Mouse (Mus musculus) myocyte (in vitro differentiated cells): ENCODE results near the gene Stum. TPM values are rescaled to one million over a fixed set of nuclear protein-coding genes. Genes with fewer than 3 reads are reported as not detected.

Source experiments
- H3K27me3 ChIP-seq: one replicate; pipeline ENCODE4 v1.6.1; 2011; ENCODE audit not compliant: control insufficient read depth, insufficient read depth, insufficient read length
- H3K36me3 ChIP-seq: one replicate; pipeline ENCODE4 v1.6.1; 2011; ENCODE audit not compliant: control insufficient read depth, insufficient read depth
- H3K4me2 ChIP-seq: one replicate; pipeline ENCODE4 v1.6.1; 2011; ENCODE audit warnings: low read depth, control low read depth
- H3K4me3 ChIP-seq: one replicate; pipeline ENCODE4 v1.5.1; 2011; ENCODE audit warnings: mild to moderate bottlenecking, control low read depth, moderate library complexity
- H3K79me2 ChIP-seq: one replicate; pipeline ENCODE4 v1.6.1; 2011; ENCODE audit not compliant: control insufficient read depth, insufficient read depth
- H3ac ChIP-seq: one replicate; pipeline ENCODE4 v1.6.1; 2011; ENCODE audit not compliant: control insufficient read depth, insufficient read length
- CEBPB ChIP-seq: IDR thresholded peaks from 2 replicates; pipeline ENCODE4 v1.6.1; 2011; ENCODE audit warnings: mild to moderate bottlenecking, moderate library complexity; ENCODE audit not compliant: poor library complexity, insufficient read depth, severe bottlenecking
- E2F4 ChIP-seq: IDR thresholded peaks from one replicate; pipeline ENCODE4 v1.6.1; 2011; ENCODE audit warnings: mild to moderate bottlenecking, control low read depth, moderate library complexity; ENCODE audit not compliant: insufficient read depth
- MAX ChIP-seq: IDR thresholded peaks from one replicate; pipeline ENCODE4 v1.6.1; 2011; ENCODE audit warnings: low read depth, mild to moderate bottlenecking, control low read depth
- MYOD1 ChIP-seq, 3 experiments: IDR thresholded peaks; one replicate each; pipeline ENCODE4 v1.6.1; 2011; ENCODE audit warnings: control low read depth in 2 of 3, low read depth in 2 of 3, mild to moderate bottlenecking in 2 of 3, moderate library complexity in 1 of 3; ENCODE audit not compliant: insufficient read length in 2 of 3, control insufficient read depth in 1 of 3
- MYOG ChIP-seq, 3 experiments: IDR thresholded peaks; one replicate each; pipeline ENCODE4 v1.6.1; 2011; ENCODE audit warnings: control low read depth in 2 of 3, low read depth in 2 of 3, mild to moderate bottlenecking in 2 of 3; ENCODE audit not compliant: insufficient read length in 2 of 3, control insufficient read depth in 1 of 3, insufficient read depth in 1 of 3
- POLR2A ChIP-seq: IDR thresholded peaks from one replicate; pipeline ENCODE4 v1.6.1; 2011; ENCODE audit warnings: low read depth, mild to moderate bottlenecking, control low read depth, moderate library complexity; ENCODE audit not compliant: insufficient read length
- POLR2AphosphoS2 ChIP-seq: IDR thresholded peaks from one replicate; pipeline ENCODE4 v1.6.1; 2011; ENCODE audit warnings: low read depth, control low read depth; ENCODE audit not compliant: insufficient read length
- REST ChIP-seq: IDR thresholded peaks from one replicate; pipeline ENCODE4 v1.6.1; 2011; ENCODE audit warnings: mild to moderate bottlenecking, control low read depth, moderate library complexity; ENCODE audit not compliant: insufficient read depth, insufficient read length
- SRF ChIP-seq: IDR thresholded peaks from one replicate; pipeline ENCODE4 v1.6.1; 2011; ENCODE audit warnings: low read depth; ENCODE audit not compliant: control insufficient read depth, insufficient read length
- TCF12 ChIP-seq: IDR thresholded peaks from one replicate; pipeline ENCODE4 v1.6.1; 2011; ENCODE audit warnings: mild to moderate bottlenecking, control low read depth; ENCODE audit not compliant: poor library complexity, insufficient read depth, severe bottlenecking
- TCF3 ChIP-seq: IDR thresholded peaks from one replicate; pipeline ENCODE4 v1.6.1; 2011; ENCODE audit warnings: low read depth, control low read depth; ENCODE audit not compliant: insufficient read length
- USF1 ChIP-seq: IDR thresholded peaks from one replicate; pipeline ENCODE4 v1.6.1; 2011; ENCODE audit warnings: low read depth, mild to moderate bottlenecking, control low read depth, moderate library complexity
- polyA plus RNA-seq: library from polyadenylated mRNA; unstranded; fragments of >200 nt; fragmentation: generic; extraction: Trizol; gene quantifications from one replicate; pipeline ENCODE4 v1.2.1, GENCODE M21; 2012; ENCODE audit warnings: missing spikeins

The Stum gene
- polyA plus RNA-seq: 0.28 TPM

DNA sequence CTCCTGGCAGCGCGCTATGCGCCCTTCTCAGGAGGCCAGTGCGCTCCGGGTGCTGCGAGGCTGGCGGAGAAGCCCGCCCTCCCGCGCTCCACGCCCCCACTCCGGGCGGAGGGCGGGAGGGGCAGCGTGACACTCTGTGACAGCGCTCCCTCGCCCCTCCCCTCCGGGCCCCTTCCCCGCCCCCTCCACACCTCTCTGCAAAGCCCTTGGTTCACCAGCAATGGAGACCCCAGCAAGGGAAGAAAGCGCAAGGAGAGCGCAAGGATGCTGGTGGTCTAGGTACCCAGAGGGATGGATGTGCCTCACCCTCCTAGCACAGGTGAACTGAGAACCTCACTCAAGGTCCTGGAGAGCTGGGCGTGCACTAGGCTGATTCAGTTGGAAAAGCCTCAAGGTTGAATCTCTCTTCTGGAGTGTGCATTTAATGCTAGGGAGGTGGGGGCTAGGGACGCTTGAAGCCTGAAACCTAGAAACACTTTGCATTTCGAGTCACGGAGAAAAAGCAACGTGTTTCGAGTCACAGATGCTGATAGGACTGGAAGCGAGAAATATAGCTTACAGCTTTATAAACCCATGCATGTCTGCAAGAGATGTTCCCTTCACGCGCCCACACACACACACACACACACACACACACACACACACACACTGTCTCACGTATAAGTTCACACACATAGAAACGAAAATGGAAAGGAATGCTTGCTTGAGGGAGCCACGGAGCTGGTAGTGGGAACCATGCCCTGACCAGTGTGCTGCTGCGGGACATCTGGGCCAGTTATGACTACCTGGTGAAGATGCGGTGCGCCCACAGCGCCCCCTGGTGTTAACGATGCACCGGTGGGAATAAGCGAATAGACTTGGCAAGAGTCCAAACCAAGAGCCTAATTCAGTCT, at the start of gene Stum:
Gene Stum, minus strand, starts transcription at position 106 of the 893 bp plus-strand sequence.
- H3ac ChIP-seq: no peak within 1 kb of the TSS
- H3K4me2 ChIP-seq: no peak within 1 kb of the TSS
- H3K79me2 ChIP-seq: no peaks in the 10 kb centered on the region
- peaks cover 55% of the 10 kb centered on the region for H3K27me3 ChIP-seq
- TF ChIP-seq E2F4 (no peak), TCF3 (no peak)
- no peak within 1 kb of the TSS for H3K4me3 ChIP-seq
- H3K36me3 ChIP-seq: no peaks in the 10 kb centered on the region

DNA sequence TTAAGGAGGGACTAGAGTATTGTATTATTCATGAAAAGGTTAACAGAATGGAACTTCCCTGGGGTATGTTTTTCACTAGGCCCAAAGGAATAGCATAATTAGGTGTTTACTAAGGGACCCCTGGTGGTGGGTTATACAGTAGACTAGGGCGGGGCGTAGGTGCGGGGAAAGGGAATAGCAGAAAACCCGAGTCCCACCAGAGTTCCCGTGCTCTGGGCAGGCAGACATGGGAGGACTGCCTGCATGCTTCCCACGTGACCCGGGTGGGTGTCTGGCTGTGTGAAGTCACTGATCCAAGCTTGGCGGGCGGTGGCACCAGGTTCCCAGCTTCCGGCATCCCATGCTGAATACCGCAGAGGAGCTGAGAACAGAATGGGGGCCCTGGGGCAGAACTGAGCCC, 49.4 kb upstream of the Stum start:
- H3K79me2 ChIP-seq: no peaks in the 10 kb centered on the region
- H3ac ChIP-seq: no peak overlapping the region
- no peak overlapping the region for H3K4me3 ChIP-seq
- H3K27me3 ChIP-seq: peaks cover 44% of the 10 kb centered on the region
- H3K4me2 ChIP-seq: no peak overlapping the region
- TF ChIP-seq CEBPB (no peak), REST (no peak), TCF3 (no peak), POLR2A (no peak), E2F4 (no peak), SRF (no peak), USF1 (no peak), MYOG (IDR thresholded peaks at IDR 0.05; ENCODE audit: control insufficient read depth in 1 of 3, insufficient read depth in 1 of 3, insufficient read length in 2 of 3, low read depth in 2 of 3) (no peak), TCF12 (no peak), MAX (no peak), MYOD1 (IDR thresholded peaks at IDR 0.05; ENCODE audit: control insufficient read depth in 1 of 3, insufficient read length in 2 of 3, low read depth in 2 of 3) (no peak), POLR2AphosphoS2 (no peak)
- H3K36me3 ChIP-seq: no peaks in the 10 kb centered on the region

DNA sequence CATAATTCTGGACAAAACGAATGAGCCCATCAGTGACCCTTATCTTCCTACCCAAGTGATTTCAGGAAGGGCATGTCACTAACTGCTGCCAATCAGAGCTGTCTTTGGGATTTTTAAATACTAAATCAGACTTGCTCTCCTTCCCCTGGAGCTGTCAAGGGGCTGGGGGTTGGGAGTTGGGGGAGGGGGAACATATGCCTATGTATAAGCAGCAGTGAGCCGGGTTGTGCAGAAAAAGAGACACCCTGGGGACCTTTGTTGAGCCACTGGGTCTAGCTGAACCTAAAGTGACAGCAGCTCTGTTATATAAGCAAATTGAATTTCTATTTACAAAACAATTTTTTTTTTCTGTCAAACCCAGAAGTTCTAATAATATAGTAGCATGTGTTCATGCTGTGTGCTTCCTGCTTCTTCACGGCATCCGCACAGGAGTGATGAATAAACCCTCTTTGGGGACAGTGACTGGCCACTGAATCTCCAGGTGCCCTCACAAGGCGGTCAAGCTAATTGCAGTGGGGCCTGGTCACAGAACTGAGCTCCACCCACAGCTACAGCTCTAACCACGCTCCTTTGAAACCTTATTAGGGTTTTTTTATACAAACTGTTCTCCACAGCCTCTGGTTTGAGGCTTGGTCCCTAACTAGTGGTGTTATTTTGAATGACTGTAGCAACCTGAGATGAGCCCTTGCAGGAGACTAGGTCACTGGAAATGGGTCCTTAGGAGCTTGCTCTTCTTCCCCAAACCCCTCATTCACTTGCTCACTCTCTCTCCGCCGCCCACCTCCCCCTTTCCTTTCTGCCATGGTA, 47.4 kb upstream of the Stum start:
- no peak overlapping the region for H3K4me2 ChIP-seq
- H3K27me3 ChIP-seq: peaks cover 41% of the 10 kb centered on the region
- no peaks in the 10 kb centered on the region for H3K79me2 ChIP-seq
- H3ac ChIP-seq: no peak overlapping the region
- no peaks in the 10 kb centered on the region for H3K36me3 ChIP-seq
- TF ChIP-seq MYOG (IDR thresholded peaks at IDR 0.05; ENCODE audit: control insufficient read depth in 1 of 3, insufficient read depth in 1 of 3, insufficient read length in 2 of 3, low read depth in 2 of 3) (no peak), POLR2A (no peak), POLR2AphosphoS2 (no peak), REST (no peak), MAX (no peak), E2F4 (no peak), CEBPB (no peak), TCF12 (no peak), USF1 (no peak), MYOD1 (IDR thresholded peaks at IDR 0.05; ENCODE audit: control insufficient read depth in 1 of 3, insufficient read length in 2 of 3, low read depth in 2 of 3) (no peak), TCF3 (no peak)
- H3K4me3 ChIP-seq: no peak overlapping the region

DNA sequence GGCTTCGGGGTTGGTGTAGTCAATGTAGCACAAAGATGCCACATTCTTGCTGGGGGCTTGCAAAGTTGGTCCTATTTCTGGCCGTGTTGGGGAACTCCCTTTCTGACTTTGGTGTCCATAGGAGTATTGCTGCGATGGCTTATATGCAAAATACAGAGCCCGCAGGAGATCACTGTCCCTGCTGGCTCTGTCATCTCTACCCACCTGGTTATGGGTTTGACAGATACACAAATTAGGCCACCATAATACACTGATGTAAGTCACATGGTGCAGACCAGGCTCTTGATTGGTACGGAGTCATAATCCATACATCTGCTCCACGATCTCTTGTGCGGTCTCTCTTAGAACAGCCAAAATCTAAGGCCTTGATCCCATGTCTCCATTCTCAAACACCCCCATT, 46.5 kb upstream of the Stum start:
- H3K36me3 ChIP-seq: no peaks in the 10 kb centered on the region
- no peak overlapping the region for H3K4me3 ChIP-seq
- no peak overlapping the region for H3K4me2 ChIP-seq
- TF ChIP-seq TCF12 (no peak), TCF3 (no peak), E2F4 (no peak), REST (no peak), MYOG (IDR thresholded peaks at IDR 0.05; ENCODE audit: control insufficient read depth in 1 of 3, insufficient read depth in 1 of 3, insufficient read length in 2 of 3, low read depth in 2 of 3) (no peak), SRF (no peak), POLR2A (no peak), POLR2AphosphoS2 (no peak), CEBPB (no peak), MAX (no peak), USF1 (no peak)
- H3K27me3 ChIP-seq: peaks cover 38% of the 10 kb centered on the region
- no peak overlapping the region for H3ac ChIP-seq
- H3K79me2 ChIP-seq: no peaks in the 10 kb centered on the region
